Mouse (Mus musculus): ENCODE measurements around the gene Veph1. TPM values are rescaled to one million over a fixed set of nuclear protein-coding genes. Genes with fewer than 3 reads are reported as not detected.

Gene Veph1
- polyA plus RNA-seq, 1 experiment from 2014 or later: 17.3 TPM

- WGBS: 96% methylated on average over 7 of the region's 7 CpGs
- no peaks in the 10 kb centered on the region for H3K36me3 ChIP-seq (ENCODE audit: insufficient read depth, low read length)
- H3K9me3 ChIP-seq (replicated peaks; ENCODE audit: low read length): no peaks in the 10 kb centered on the region
- DNase-seq (ENCODE audit: low spot score) (no peak), ATAC-seq (replicated peaks; ENCODE audit: low FRiP score, low read depth) (no peak)
- no peak overlapping the region for H3K27ac ChIP-seq
- TF ChIP-seq CTCF (IDR thresholded peaks at IDR 0.05; ENCODE audit: low read depth): no peak
- H3K4me2 ChIP-seq (ENCODE audit: low read length): no peak overlapping the region
- H3K4me3 ChIP-seq (replicated peaks; ENCODE audit: low read depth, low read length): no peak overlapping the region
- no peaks in the 10 kb centered on the region for H3K27me3 ChIP-seq (ENCODE audit: insufficient read depth, low read length)
- no peak overlapping the region for H3K9ac ChIP-seq (ENCODE audit: low read depth, low read length)
- no peaks in the 10 kb centered on the region for H3K4me1 ChIP-seq (replicated peaks; ENCODE audit: insufficient read depth, low read length)
Measured at GRCm38 (mm10) chr3:66055652-66056051, 241.0 kb downstream of the Veph1 start.

- DNase-seq (ENCODE audit: low spot score): peak; percentile 81
- Histone ChIP-seq H3K9me3 (replicated peaks; ENCODE audit: low read length) (no peaks in the 10 kb centered on the region), H3K4me3 (replicated peaks; ENCODE audit: low read depth, low read length) (no peak overlapping the region), H3K4me1 (replicated peaks; ENCODE audit: insufficient read depth, low read length) (0 out of 2 replicates have a peak, but pooled peaks cover 4% of the 10 kb centered on the region), H3K27ac (no peak overlapping the region), H3K9ac (ENCODE audit: low read depth, low read length) (no peak overlapping the region), H3K4me2 (ENCODE audit: low read length) (no peak overlapping the region), H3K27me3 (ENCODE audit: insufficient read depth, low read length) (no peaks in the 10 kb centered on the region), H3K36me3 (ENCODE audit: insufficient read depth, low read length) (no peaks in the 10 kb centered on the region)
- 30% methylated on average over 10 of the region's 10 CpGs for WGBS
- no peak for TF ChIP-seq CTCF (IDR thresholded peaks at IDR 0.05; ENCODE audit: low read depth)
- ATAC-seq (replicated peaks; ENCODE audit: low FRiP score, low read depth): no peak
Measured at GRCm38 (mm10) chr3:66050092-66050886, 246.3 kb downstream of the Veph1 start.

DNA sequence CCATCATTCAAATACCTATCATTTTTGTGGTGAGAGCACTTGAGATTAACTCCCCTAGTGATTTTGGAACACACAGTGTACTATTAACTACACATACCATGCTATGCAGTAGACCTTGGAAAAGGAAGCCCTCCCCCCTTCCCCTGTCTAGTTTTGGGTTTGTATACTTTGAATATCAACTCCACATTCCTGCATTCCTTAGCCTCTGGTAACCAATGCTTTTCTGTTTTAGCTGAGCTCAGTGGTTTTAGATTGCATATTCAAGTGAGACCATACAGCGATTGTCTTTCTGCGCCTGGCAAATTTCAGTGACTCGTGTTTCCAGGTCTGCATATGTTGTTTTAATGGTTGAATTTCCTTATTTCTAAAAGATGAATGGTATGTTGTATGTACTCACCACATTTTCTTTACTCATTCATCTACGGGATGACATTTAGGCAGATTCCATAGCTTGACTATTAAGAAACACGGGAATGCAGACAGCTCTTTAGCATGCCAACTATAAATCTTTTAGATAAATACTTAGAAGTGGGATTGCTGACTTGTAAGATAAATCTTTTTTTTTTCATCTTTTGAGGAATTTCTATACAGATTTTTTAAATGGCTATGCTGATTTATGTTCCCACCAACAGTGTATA is 255.7 kb downstream of the Veph1 start:
- H3K4me1 ChIP-seq (replicated peaks; ENCODE audit: insufficient read depth, low read length): no peaks in the 10 kb centered on the region
- H3K9ac ChIP-seq (ENCODE audit: low read depth, low read length): no peak overlapping the region
- H3K27me3 ChIP-seq (ENCODE audit: insufficient read depth, low read length): no peaks in the 10 kb centered on the region
- DNase-seq (ENCODE audit: low spot score): peak; percentile 82
- no peak overlapping the region for H3K4me2 ChIP-seq (ENCODE audit: low read length)
- no peak for TF ChIP-seq CTCF (IDR thresholded peaks at IDR 0.05; ENCODE audit: low read depth)
- WGBS: 34% methylated on average over 5 of the region's 5 CpGs
- no peak overlapping the region for H3K27ac ChIP-seq
- no peak overlapping the region for H3K4me3 ChIP-seq (replicated peaks; ENCODE audit: low read depth, low read length)
- ATAC-seq (replicated peaks; ENCODE audit: low FRiP score, low read depth): peak; percentile 46
- H3K36me3 ChIP-seq (ENCODE audit: insufficient read depth, low read length): no peaks in the 10 kb centered on the region
- no peaks in the 10 kb centered on the region for H3K9me3 ChIP-seq (replicated peaks; ENCODE audit: low read length)

- Histone ChIP-seq H3K36me3 (ENCODE audit: insufficient read depth, low read length) (no peaks in the 10 kb centered on the region), H3K4me3 (replicated peaks; ENCODE audit: low read depth, low read length) (no peak overlapping the region), H3K27ac (no peak overlapping the region), H3K9me3 (replicated peaks; ENCODE audit: low read length) (no peaks in the 10 kb centered on the region), H3K4me2 (ENCODE audit: low read length) (no peak overlapping the region), H3K27me3 (ENCODE audit: insufficient read depth, low read length) (no peaks in the 10 kb centered on the region), H3K4me1 (replicated peaks; ENCODE audit: insufficient read depth, low read length) (no peaks in the 10 kb centered on the region), H3K9ac (ENCODE audit: low read depth, low read length) (no peak overlapping the region)
- ATAC-seq (replicated peaks; ENCODE audit: low FRiP score, low read depth): no peak
- TF ChIP-seq CTCF (IDR thresholded peaks at IDR 0.05; ENCODE audit: low read depth): no peak
- WGBS: 87% methylated on average over 5 of the region's 5 CpGs
- DNase-seq (ENCODE audit: low spot score): no peak
Measured at GRCm38 (mm10) chr3:66035226-66035625, 261.4 kb downstream of the Veph1 start.

GRCm38 (mm10) chr3:66033346-66033745 is 263.3 kb downstream of the Veph1 start:
- no peak overlapping the region for H3K9ac ChIP-seq (ENCODE audit: low read depth, low read length)
- DNase-seq (ENCODE audit: low spot score) (no peak), ATAC-seq (replicated peaks; ENCODE audit: low FRiP score, low read depth) (no peak)
- no peak for TF ChIP-seq CTCF (IDR thresholded peaks at IDR 0.05; ENCODE audit: low read depth)
- no peaks in the 10 kb centered on the region for H3K36me3 ChIP-seq (ENCODE audit: insufficient read depth, low read length)
- H3K27ac ChIP-seq: no peak overlapping the region; the same call in 1 of the 2 replicates
- H3K27me3 ChIP-seq (ENCODE audit: insufficient read depth, low read length): no peaks in the 10 kb centered on the region
- H3K4me2 ChIP-seq (ENCODE audit: low read length): no peak overlapping the region
- no peaks in the 10 kb centered on the region for H3K9me3 ChIP-seq (replicated peaks; ENCODE audit: low read length)
- H3K4me3 ChIP-seq (replicated peaks; ENCODE audit: low read depth, low read length): no peak overlapping the region
- WGBS: 53% methylated on average over 2 of the region's 2 CpGs
- H3K4me1 ChIP-seq (replicated peaks; ENCODE audit: insufficient read depth, low read length): no peaks in the 10 kb centered on the region

GRCm38 (mm10) chr3:66025454-66025853 is 271.2 kb downstream of the Veph1 start:
- DNase-seq (ENCODE audit: low spot score) (no peak), ATAC-seq (replicated peaks; ENCODE audit: low FRiP score, low read depth) (no peak)
- Histone ChIP-seq H3K9ac (ENCODE audit: low read depth, low read length) (no peak overlapping the region), H3K9me3 (replicated peaks; ENCODE audit: low read length) (no peaks in the 10 kb centered on the region), H3K27ac (no peak overlapping the region), H3K4me1 (replicated peaks; ENCODE audit: insufficient read depth, low read length) (no peaks in the 10 kb centered on the region), H3K4me2 (ENCODE audit: low read length) (no peak overlapping the region), H3K27me3 (ENCODE audit: insufficient read depth, low read length) (no peaks in the 10 kb centered on the region), H3K36me3 (ENCODE audit: insufficient read depth, low read length) (no peaks in the 10 kb centered on the region), H3K4me3 (replicated peaks; ENCODE audit: low read depth, low read length) (no peak overlapping the region)
- 63% methylated on average over 3 of the region's 3 CpGs for WGBS
- no peak for TF ChIP-seq CTCF (IDR thresholded peaks at IDR 0.05; ENCODE audit: low read depth)
